Mouse (Mus musculus): ENCODE data around the gene Scrn1. TPM values are rescaled to one million over a fixed set of nuclear protein-coding genes. Genes with fewer than 3 reads are reported as not detected.

Scrn1 gene
- polyA plus RNA-seq, 1 experiment from 2014 or later = 89.4 TPM

DNA sequence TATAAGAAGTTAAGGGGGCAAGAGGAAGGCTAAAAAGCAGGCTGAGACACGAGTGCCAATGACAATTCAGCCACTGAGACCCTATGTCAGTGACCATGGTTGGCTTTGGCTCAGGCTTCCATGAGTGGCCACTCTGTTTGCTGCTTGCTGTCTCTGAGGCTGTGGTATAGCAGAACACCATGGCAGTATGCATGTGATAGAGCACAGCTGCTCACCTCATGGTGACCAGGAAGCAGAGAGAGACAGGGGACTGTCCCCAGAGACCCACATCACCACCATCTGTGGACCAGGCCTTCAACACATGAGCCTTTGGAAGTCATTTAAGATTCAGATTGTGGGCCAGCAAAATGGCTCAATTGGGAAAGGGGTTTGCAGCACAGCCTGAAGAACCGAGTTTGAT, 22.6 kb downstream of the Scrn1 start:
- Histone ChIP-seq H3K4me1 (peaks cover 35% of the 10 kb centered on the region), H3K27ac (no peak overlapping the region), H3K9ac (no peak overlapping the region), H3K4me3 (no peak overlapping the region), H3K36me3 (peaks cover 12% of the 10 kb centered on the region), H3K4me2 (replicated peaks) (no peak overlapping the region), H3K9me3 (replicated peaks) (peaks cover 8% of the 10 kb centered on the region; the same call in 1 of the 2 replicates), H3K27me3 (no peaks in the 10 kb centered on the region)
- 79% methylated on average over 2 of the region's 2 CpGs for WGBS
- no peak for ATAC-seq (ENCODE audit: low FRiP score)

DNA sequence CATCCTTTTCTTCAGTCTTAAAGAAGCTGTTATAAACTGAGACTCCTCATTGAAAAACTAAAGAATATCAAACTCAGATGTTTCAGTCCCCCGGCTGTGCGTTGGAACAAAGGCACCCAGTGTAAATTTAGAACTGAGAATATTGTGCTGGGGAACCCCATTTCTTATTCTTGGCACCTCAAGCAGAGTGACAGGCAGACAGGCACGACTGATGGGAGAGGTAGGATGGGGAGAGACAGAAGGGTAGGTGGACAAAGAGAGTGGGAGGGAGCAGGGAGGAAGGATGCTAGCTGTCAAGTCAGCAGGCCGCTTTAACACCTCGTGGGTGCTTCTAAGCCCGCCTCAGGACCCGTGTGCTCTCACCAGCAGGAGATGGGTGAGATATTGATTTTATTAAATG, 23.5 kb downstream of the Scrn1 start:
- Histone ChIP-seq H3K9me3 (replicated peaks) (peaks cover 8% of the 10 kb centered on the region; the same call in 1 of the 2 replicates), H3K9ac (no peak overlapping the region), H3K4me3 (no peak overlapping the region), H3K27ac (no peak overlapping the region), H3K36me3 (peaks cover 12% of the 10 kb centered on the region), H3K27me3 (no peaks in the 10 kb centered on the region), H3K4me1 (peaks cover 32% of the 10 kb centered on the region), H3K4me2 (replicated peaks) (no peak overlapping the region)
- ATAC-seq (ENCODE audit: low FRiP score) = no peak
- WGBS = 72% methylated on average over 7 of the region's 7 CpGs

- peaks cover 12% of the 10 kb centered on the region for H3K36me3 ChIP-seq
- H3K9ac ChIP-seq = no peak overlapping the region
- H3K4me2 ChIP-seq (replicated peaks) = no peak overlapping the region
- H3K27me3 ChIP-seq = no peaks in the 10 kb centered on the region
- WGBS = 71% methylated on average over 9 of the region's 9 CpGs
- peak; percentile 26; the same call in 1 of the 2 replicates for ATAC-seq (ENCODE audit: low FRiP score)
- H3K27ac ChIP-seq = peak overlapping the region; percentile 48
- H3K4me3 ChIP-seq = no peak overlapping the region
- peaks cover 8% of the 10 kb centered on the region; the same call in 1 of the 2 replicates for H3K9me3 ChIP-seq (replicated peaks)
- H3K4me1 ChIP-seq = peaks cover 29% of the 10 kb centered on the region
Measured at GRCm38 (mm10) chr6:54540252-54540887, 25.9 kb downstream of the Scrn1 start.

DNA sequence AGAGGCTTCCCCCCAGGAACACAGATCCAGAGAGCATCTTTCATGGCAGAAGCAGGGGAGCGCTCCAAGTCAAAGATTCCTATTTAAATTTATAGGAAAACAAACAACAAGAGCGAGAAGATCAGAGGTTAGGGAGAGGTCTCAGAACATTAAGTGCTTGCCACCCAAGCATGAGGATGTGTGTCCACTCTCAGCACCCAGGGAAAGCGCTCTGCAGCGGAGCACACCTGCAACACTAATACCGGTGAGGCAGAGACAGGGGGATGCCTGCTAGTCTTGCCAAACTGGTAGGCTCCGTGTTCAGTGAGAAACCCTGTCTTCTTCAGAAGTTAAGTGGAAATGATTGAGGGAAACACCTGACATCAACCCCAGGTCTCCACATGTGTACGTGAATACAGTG, 26.9 kb downstream of the Scrn1 start:
- H3K9me3 ChIP-seq (replicated peaks) = peaks cover 8% of the 10 kb centered on the region; the same call in 1 of the 2 replicates
- H3K4me1 ChIP-seq = peaks cover 29% of the 10 kb centered on the region
- H3K4me3 ChIP-seq = no peak overlapping the region
- H3K27ac ChIP-seq = peak overlapping the region; percentile 48; the same call in 1 of the 2 replicates
- ATAC-seq (ENCODE audit: low FRiP score) = no peak
- H3K4me2 ChIP-seq (replicated peaks) = no peak overlapping the region
- H3K27me3 ChIP-seq = no peaks in the 10 kb centered on the region
- peaks cover 12% of the 10 kb centered on the region for H3K36me3 ChIP-seq
- 76% methylated on average over 7 of the region's 7 CpGs for WGBS
- no peak overlapping the region for H3K9ac ChIP-seq

DNA sequence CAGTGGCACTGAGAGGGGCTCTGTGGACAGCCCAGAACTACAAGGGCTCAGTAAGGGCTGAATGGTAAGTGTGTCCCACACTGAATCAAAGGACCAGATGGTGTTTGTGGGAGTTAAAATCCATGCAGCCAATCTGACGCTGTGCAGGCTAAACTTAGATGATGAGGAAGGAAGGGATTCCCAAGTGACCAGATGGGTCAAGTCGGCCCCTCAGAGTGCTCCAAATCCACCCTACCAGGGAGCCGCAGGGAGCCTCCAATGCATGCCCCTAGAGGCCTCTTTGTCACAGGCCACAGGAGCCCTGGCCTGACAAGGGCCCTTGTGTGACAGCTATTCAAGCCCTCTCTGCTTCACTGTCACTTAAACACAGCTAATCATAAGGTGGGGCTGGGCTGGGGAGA, 27.5 kb downstream of the Scrn1 start:
- Histone ChIP-seq H3K4me2 (replicated peaks) (no peak overlapping the region), H3K36me3 (peaks cover 6% of the 10 kb centered on the region), H3K27me3 (no peaks in the 10 kb centered on the region), H3K9me3 (replicated peaks) (peaks cover 6% of the 10 kb centered on the region; the same call in 1 of the 2 replicates), H3K4me3 (no peak overlapping the region), H3K9ac (no peak overlapping the region), H3K27ac (peak overlapping the region; percentile 25; the same call in 1 of the 2 replicates), H3K4me1 (peaks cover 29% of the 10 kb centered on the region)
- ATAC-seq (ENCODE audit: low FRiP score) = peak; percentile 75
- 4% methylated on average over 3 of the region's 3 CpGs for WGBS

GRCm38 (mm10) chr6:54537053-54537452, 29.2 kb downstream of the Scrn1 start:
- no peaks in the 10 kb centered on the region for H3K27me3 ChIP-seq
- ATAC-seq (ENCODE audit: low FRiP score) = no peak
- H3K36me3 ChIP-seq = 0 out of 2 replicates have a peak, but pooled peaks cover 3% of the 10 kb centered on the region
- H3K4me3 ChIP-seq = no peak overlapping the region
- H3K9me3 ChIP-seq (replicated peaks) = no peaks in the 10 kb centered on the region
- H3K9ac ChIP-seq = no peak overlapping the region
- H3K27ac ChIP-seq = no peak overlapping the region
- peaks cover 26% of the 10 kb centered on the region for H3K4me1 ChIP-seq
- no peak overlapping the region for H3K4me2 ChIP-seq (replicated peaks)
- WGBS = 89% methylated on average over 7 of the region's 7 CpGs

DNA sequence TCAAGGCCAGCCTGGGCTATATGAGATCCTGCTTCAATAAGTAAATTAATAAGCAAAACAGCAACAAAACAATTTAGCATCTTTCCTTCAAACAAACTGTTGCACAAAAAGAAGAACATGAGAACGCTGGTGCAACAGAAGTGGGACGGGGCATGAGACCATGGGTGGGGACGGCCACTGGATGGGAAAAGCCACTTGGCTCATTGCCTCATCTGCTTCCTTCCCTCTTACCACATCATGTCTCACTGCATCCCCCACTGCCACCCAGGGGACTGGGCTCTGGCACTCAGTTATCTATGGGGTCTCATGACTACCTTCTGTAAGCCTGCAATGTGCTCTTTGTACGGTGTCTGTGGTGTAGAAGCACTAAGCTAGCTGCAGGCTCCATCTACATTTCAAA, 30.8 kb downstream of the Scrn1 start:
- no peak overlapping the region for H3K4me2 ChIP-seq (replicated peaks)
- H3K27me3 ChIP-seq = no peaks in the 10 kb centered on the region
- peaks cover 31% of the 10 kb centered on the region for H3K4me1 ChIP-seq
- ATAC-seq (ENCODE audit: low FRiP score) = no peak
- no peak overlapping the region for H3K27ac ChIP-seq
- H3K4me3 ChIP-seq = no peak overlapping the region
- 0 out of 2 replicates have a peak, but pooled peaks cover 3% of the 10 kb centered on the region for H3K36me3 ChIP-seq
- no peaks in the 10 kb centered on the region for H3K9me3 ChIP-seq (replicated peaks)
- H3K9ac ChIP-seq = no peak overlapping the region
- WGBS = 92% methylated on average over 4 of the region's 4 CpGs

- Histone ChIP-seq H3K4me2 (replicated peaks) (no peak overlapping the region), H3K9me3 (replicated peaks) (no peaks in the 10 kb centered on the region), H3K9ac (no peak overlapping the region), H3K27me3 (no peaks in the 10 kb centered on the region), H3K27ac (peak overlapping the region; percentile 26; the same call in 1 of the 2 replicates), H3K4me3 (no peak overlapping the region), H3K36me3 (0 out of 2 replicates have a peak, but pooled peaks cover 8% of the 10 kb centered on the region), H3K4me1 (peaks cover 8% of the 10 kb centered on the region)
- peak; percentile 43; the same call in 1 of the 2 replicates for ATAC-seq (ENCODE audit: low FRiP score)
- WGBS = 58% methylated on average over 8 of the region's 8 CpGs
Measured at GRCm38 (mm10) chr6:54531048-54531481, 35.2 kb downstream of the Scrn1 start.

GRCm38 (mm10) chr6:54530182-54530581, 36.1 kb downstream of the Scrn1 start:
- H3K4me1 ChIP-seq = peaks cover 8% of the 10 kb centered on the region
- no peaks in the 10 kb centered on the region for H3K9me3 ChIP-seq (replicated peaks)
- no peak for ATAC-seq (ENCODE audit: low FRiP score)
- WGBS = 76% methylated on average over 2 of the region's 2 CpGs
- no peak overlapping the region for H3K9ac ChIP-seq
- H3K36me3 ChIP-seq = peaks cover 10% of the 10 kb centered on the region
- H3K4me2 ChIP-seq (replicated peaks) = no peak overlapping the region
- no peak overlapping the region for H3K4me3 ChIP-seq
- no peaks in the 10 kb centered on the region for H3K27me3 ChIP-seq
- H3K27ac ChIP-seq = no peak overlapping the region

DNA sequence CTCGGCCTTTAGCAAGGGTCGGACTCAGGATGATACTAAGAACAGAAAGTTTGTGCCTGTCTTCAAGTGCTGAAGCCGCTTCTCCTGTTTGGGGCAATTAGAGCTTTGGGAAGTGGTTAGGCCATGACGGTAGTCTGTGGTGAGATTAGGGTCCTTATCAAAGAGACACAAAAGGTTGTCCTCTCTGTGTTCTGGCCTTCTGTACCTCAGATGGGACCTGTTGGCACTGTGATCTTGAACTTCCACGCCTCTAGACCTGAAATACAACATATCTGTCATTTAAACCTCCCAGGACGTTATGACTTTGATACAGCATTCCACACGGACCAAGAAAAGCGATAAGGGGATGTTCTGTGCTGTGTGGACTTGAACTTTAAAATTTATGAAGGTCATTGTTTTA, 37.6 kb downstream of the Scrn1 start:
- 89% methylated on average over 8 of the region's 8 CpGs for WGBS
- Histone ChIP-seq H3K27me3 (no peaks in the 10 kb centered on the region), H3K4me2 (replicated peaks) (no peak overlapping the region), H3K27ac (no peak overlapping the region), H3K9me3 (replicated peaks) (no peaks in the 10 kb centered on the region), H3K9ac (no peak overlapping the region), H3K4me3 (no peak overlapping the region), H3K36me3 (peaks cover 19% of the 10 kb centered on the region), H3K4me1 (peaks cover 8% of the 10 kb centered on the region)
- ATAC-seq (ENCODE audit: low FRiP score) = no peak

DNA sequence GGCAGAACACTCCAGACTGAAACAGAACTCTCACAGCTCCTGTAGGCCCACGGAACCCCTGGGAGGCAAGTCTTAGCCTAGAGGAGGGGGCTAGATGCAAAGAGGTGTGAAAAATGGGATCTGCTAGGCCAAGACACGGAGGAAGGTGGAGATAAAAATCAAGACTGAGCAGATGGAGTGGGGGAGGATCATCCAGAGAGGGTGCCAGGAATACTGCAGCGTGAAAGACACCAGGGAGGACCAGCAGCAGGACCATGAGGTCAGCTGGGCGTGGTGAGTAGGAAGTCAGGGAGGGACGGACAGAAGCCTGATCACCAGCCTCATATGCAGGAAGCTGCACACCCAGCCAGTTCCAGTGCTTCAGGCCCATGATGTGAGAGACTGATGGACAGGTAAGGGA, 47.5 kb downstream of the Scrn1 start:
- Histone ChIP-seq H3K9ac (no peak overlapping the region), H3K27me3 (no peaks in the 10 kb centered on the region), H3K27ac (no peak overlapping the region), H3K9me3 (replicated peaks) (no peaks in the 10 kb centered on the region), H3K4me2 (replicated peaks) (no peak overlapping the region), H3K4me1 (no peaks in the 10 kb centered on the region), H3K36me3 (peaks cover 40% of the 10 kb centered on the region), H3K4me3 (no peak overlapping the region)
- 71% methylated on average over 5 of the region's 5 CpGs for WGBS
- no peak for ATAC-seq (ENCODE audit: low FRiP score)

GRCm38 (mm10) chr6:54516512-54517134, 49.7 kb downstream of the Scrn1 start:
- Histone ChIP-seq H3K27me3 (no peaks in the 10 kb centered on the region), H3K4me2 (replicated peaks) (no peak overlapping the region), H3K9ac (no peak overlapping the region), H3K4me1 (no peaks in the 10 kb centered on the region), H3K9me3 (replicated peaks) (no peaks in the 10 kb centered on the region), H3K27ac (no peak overlapping the region), H3K4me3 (no peak overlapping the region), H3K36me3 (peaks cover 40% of the 10 kb centered on the region)
- 89% methylated on average over 2 of the region's 2 CpGs for WGBS
- peak; percentile 22 for ATAC-seq (ENCODE audit: low FRiP score)
